Mouse (Mus musculus) activated CD4-positive, CD25-positive, alpha-beta regulatory T cell, adult 9 weeks (primary cell): ENCODE measurements around the gene Cnih4. TPM values are rescaled to one million over a fixed set of nuclear protein-coding genes. Genes with fewer than 3 reads are reported as not detected.

Experiments
- polyA plus RNA-seq: library from polyadenylated mRNA; unstranded; fragments of 100-300 nt; shearing (Covaris generic); gene quantifications from one replicate; pipeline ENCODE4 v1.2.1, GENCODE M21; 2017

Cnih4 gene
- polyA plus RNA-seq, result 89.2 TPM

GRCm38 (mm10) chr1:181143950-181144836 lies at the start of gene Cnih4, which contains the start of gene Nvl:
TSS of gene Cnih4 (plus strand) at chr1:181144693.
TSS of gene Nvl (minus strand) at chr1:181144204.

GRCm38 (mm10) chr1:181211920-181212633 lies 67.6 kb downstream of the Cnih4 start, which contains the start of gene Wdr26:
TSS of gene Wdr26 (minus strand) at chr1:181212001.

Other genes with a start within 250 kb of the Cnih4 start
- 97.6 TPM for gene Pycr2, start 240.4 kb upstream of the Cnih4 start, polyA plus RNA-seq
- 0.45 TPM for gene Lefty1, start 209.7 kb upstream of the Cnih4 start, polyA plus RNA-seq
- gene Tmem63a, start 202.3 kb upstream of the Cnih4 start, polyA plus RNA-seq, result 49.0 TPM
- 358 TPM for gene Ephx1, start 123.8 kb upstream of the Cnih4 start, polyA plus RNA-seq
- gene 9130409I23Rik, start 93.5 kb upstream of the Cnih4 start, polyA plus RNA-seq, result not detected
- 28.4 TPM for gene Nvl, start 489 bp upstream of the Cnih4 start, polyA plus RNA-seq
- gene Wdr26, start 67.3 kb downstream of the Cnih4 start, polyA plus RNA-seq, result 27.7 TPM
- not detected for gene Cnih3, start 207.9 kb downstream of the Cnih4 start, polyA plus RNA-seq